Mouse (Mus musculus): Measurements from ENCODE around the gene Clpsl2. TPM values are rescaled to one million over a fixed set of nuclear protein-coding genes. Genes with fewer than 3 reads are reported as not detected.
A peak's percentile ranks its signal among the peaks of the same experiment; 100 is the strongest.

Gene Clpsl2
- polyA plus RNA-seq (2014; fragmentation: Nextera tagmentation; extraction: Ambion mirVana): not detected in 2 replicates

GRCm38 (mm10) chr17:28549111-28549510 is at the start of gene Clpsl2:
Clpsl2 (plus strand) TSS chr17:28549411.
- H3K9ac ChIP-seq (ENCODE audit: low read depth, low read length): no peak within 1 kb of the TSS
- WGBS: 70% methylated on average over 14 of the region's 14 CpGs
- H3K4me1 ChIP-seq (ENCODE audit: control insufficient read depth, insufficient read depth, low read length): 0 out of 2 replicates have a peak, but pooled peaks cover 5% of the 10 kb centered on the region
- DNase-seq (ENCODE audit: low spot score) (no peak), ATAC-seq (ENCODE audit: low read depth) (no peak)
- H3K27me3 ChIP-seq (replicated peaks; ENCODE audit: control insufficient read depth, insufficient read depth, low read length): no peaks in the 10 kb centered on the region
- H3K4me2 ChIP-seq (ENCODE audit: low read depth, low read length): no peak within 1 kb of the TSS
- no peaks in the 10 kb centered on the region for H3K36me3 ChIP-seq (ENCODE audit: control insufficient read depth, insufficient read depth, low read length)
- H3K27ac ChIP-seq (replicated peaks; ENCODE audit: low read depth, low read length): no peak within 1 kb of the TSS
- no peaks in the 10 kb centered on the region for H3K9me3 ChIP-seq (ENCODE audit: control insufficient read depth, low read length)
- H3K4me3 ChIP-seq (ENCODE audit: low read depth, low read length): no peak within 1 kb of the TSS

GRCm38 (mm10) chr17:28500465-28500864 is 48.7 kb upstream of the Clpsl2 start:
- DNase-seq (ENCODE audit: low spot score): no peak
- H3K27ac ChIP-seq (replicated peaks; ENCODE audit: low read depth, low read length): no peak overlapping the region
- H3K9me3 ChIP-seq (ENCODE audit: control insufficient read depth, low read length): 0 out of 2 replicates have a peak, but pooled peaks cover 6% of the 10 kb centered on the region
- no peak for ATAC-seq (ENCODE audit: low read depth)
- H3K9ac ChIP-seq (ENCODE audit: low read depth, low read length): no peak overlapping the region
- no peaks in the 10 kb centered on the region for H3K36me3 ChIP-seq (ENCODE audit: control insufficient read depth, insufficient read depth, low read length)
- H3K4me1 ChIP-seq (ENCODE audit: control insufficient read depth, insufficient read depth, low read length): no peaks in the 10 kb centered on the region
- no peaks in the 10 kb centered on the region for H3K27me3 ChIP-seq (replicated peaks; ENCODE audit: control insufficient read depth, insufficient read depth, low read length)
- no peak overlapping the region for H3K4me3 ChIP-seq (ENCODE audit: low read depth, low read length)
- 67% methylated on average over 3 of the region's 3 CpGs for WGBS
- no peak overlapping the region for H3K4me2 ChIP-seq (ENCODE audit: low read depth, low read length)

- no peak overlapping the region for H3K9ac ChIP-seq (ENCODE audit: low read depth, low read length)
- DNase-seq (ENCODE audit: low spot score) (no peak), ATAC-seq (ENCODE audit: low read depth) (no peak)
- no peak overlapping the region for H3K4me2 ChIP-seq (ENCODE audit: low read depth, low read length)
- 62% methylated on average over 7 of the region's 7 CpGs for WGBS
- H3K27ac ChIP-seq (replicated peaks; ENCODE audit: low read depth, low read length): no peak overlapping the region
- no peaks in the 10 kb centered on the region for H3K36me3 ChIP-seq (ENCODE audit: control insufficient read depth, insufficient read depth, low read length)
- no peaks in the 10 kb centered on the region for H3K27me3 ChIP-seq (replicated peaks; ENCODE audit: control insufficient read depth, insufficient read depth, low read length)
- H3K4me1 ChIP-seq (ENCODE audit: control insufficient read depth, insufficient read depth, low read length): no peaks in the 10 kb centered on the region
- H3K9me3 ChIP-seq (ENCODE audit: control insufficient read depth, low read length): 0 out of 2 replicates have a peak, but pooled peaks cover under 1% of the 10 kb centered on the region
- H3K4me3 ChIP-seq (ENCODE audit: low read depth, low read length): no peak overlapping the region
Observed at GRCm38 (mm10) chr17:28502196-28502821, 46.9 kb upstream of the Clpsl2 start.

- Histone ChIP-seq H3K27ac (replicated peaks; ENCODE audit: low read depth, low read length) (no peak overlapping the region), H3K27me3 (replicated peaks; ENCODE audit: control insufficient read depth, insufficient read depth, low read length) (no peaks in the 10 kb centered on the region), H3K36me3 (ENCODE audit: control insufficient read depth, insufficient read depth, low read length) (no peaks in the 10 kb centered on the region), H3K4me1 (ENCODE audit: control insufficient read depth, insufficient read depth, low read length) (no peaks in the 10 kb centered on the region), H3K4me3 (ENCODE audit: low read depth, low read length) (no peak overlapping the region), H3K9me3 (ENCODE audit: control insufficient read depth, low read length) (no peaks in the 10 kb centered on the region), H3K9ac (ENCODE audit: low read depth, low read length) (no peak overlapping the region), H3K4me2 (ENCODE audit: low read depth, low read length) (no peak overlapping the region)
- DNase-seq (ENCODE audit: low spot score): no peak
- ATAC-seq (ENCODE audit: low read depth): no peak
- 75% methylated on average over 6 of the region's 6 CpGs for WGBS
Observed at GRCm38 (mm10) chr17:28504182-28504581, 45.0 kb upstream of the Clpsl2 start.

- DNase-seq (ENCODE audit: low spot score): no peak
- 85% methylated on average over 4 of the region's 4 CpGs for WGBS
- H3K4me1 ChIP-seq (ENCODE audit: control insufficient read depth, insufficient read depth, low read length): peaks cover under 1% of the 10 kb centered on the region
- no peak overlapping the region for H3K27ac ChIP-seq (replicated peaks; ENCODE audit: low read depth, low read length)
- no peaks in the 10 kb centered on the region for H3K9me3 ChIP-seq (ENCODE audit: control insufficient read depth, low read length)
- no peak overlapping the region for H3K9ac ChIP-seq (ENCODE audit: low read depth, low read length)
- H3K4me2 ChIP-seq (ENCODE audit: low read depth, low read length): no peak overlapping the region
- H3K4me3 ChIP-seq (ENCODE audit: low read depth, low read length): no peak overlapping the region
- H3K27me3 ChIP-seq (replicated peaks; ENCODE audit: control insufficient read depth, insufficient read depth, low read length): no peaks in the 10 kb centered on the region
- no peak for ATAC-seq (ENCODE audit: low read depth)
- H3K36me3 ChIP-seq (ENCODE audit: control insufficient read depth, insufficient read depth, low read length): no peaks in the 10 kb centered on the region
Observed at GRCm38 (mm10) chr17:28505591-28505990, 43.6 kb upstream of the Clpsl2 start.

- no peak overlapping the region for H3K27ac ChIP-seq (replicated peaks; ENCODE audit: low read depth, low read length)
Observed at GRCm38 (mm10) chr17:28506895-28507294, 42.3 kb upstream of the Clpsl2 start.

DNA sequence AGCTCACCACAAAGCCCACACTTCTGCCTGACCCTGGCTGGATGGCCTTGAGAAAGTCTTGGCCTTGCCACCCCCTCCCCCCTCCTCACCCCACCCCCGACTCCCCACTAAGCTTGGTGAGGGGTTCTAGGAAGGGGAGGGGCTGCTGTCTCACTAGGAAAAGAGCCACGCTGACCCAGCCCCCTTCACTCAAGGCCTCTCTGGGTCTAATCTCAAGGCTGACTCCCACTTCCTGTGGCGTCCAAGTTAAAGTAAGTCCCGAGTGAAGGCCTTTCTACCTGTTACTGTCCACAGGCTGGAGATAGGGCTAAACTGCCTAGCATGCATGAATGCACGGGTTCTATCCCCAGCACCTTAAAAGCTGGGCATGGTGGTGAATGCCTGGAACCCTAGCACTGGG is 41.7 kb upstream of the Clpsl2 start:
- Histone ChIP-seq H3K9ac (ENCODE audit: low read depth, low read length) (no peak overlapping the region), H3K4me2 (ENCODE audit: low read depth, low read length) (no peak overlapping the region), H3K27ac (replicated peaks; ENCODE audit: low read depth, low read length) (no peak overlapping the region), H3K27me3 (replicated peaks; ENCODE audit: control insufficient read depth, insufficient read depth, low read length) (no peaks in the 10 kb centered on the region), H3K9me3 (ENCODE audit: control insufficient read depth, low read length) (no peaks in the 10 kb centered on the region), H3K36me3 (ENCODE audit: control insufficient read depth, insufficient read depth, low read length) (no peaks in the 10 kb centered on the region), H3K4me1 (ENCODE audit: control insufficient read depth, insufficient read depth, low read length) (peaks cover 12% of the 10 kb centered on the region), H3K4me3 (ENCODE audit: low read depth, low read length) (no peak overlapping the region)
- WGBS: 28% methylated on average over 4 of the region's 5 CpGs
- ATAC-seq (ENCODE audit: low read depth) (no peak), DNase-seq (ENCODE audit: low spot score) (no peak)

More at GRCm38 (mm10) chr17:28506895-28507294, 42.3 kb upstream of the Clpsl2 start:
- 23% methylated on average over 5 of the region's 5 CpGs for WGBS
- Histone ChIP-seq H3K9me3 (ENCODE audit: control insufficient read depth, low read length) (no peaks in the 10 kb centered on the region), H3K4me1 (ENCODE audit: control insufficient read depth, insufficient read depth, low read length) (peaks cover 12% of the 10 kb centered on the region), H3K36me3 (ENCODE audit: control insufficient read depth, insufficient read depth, low read length) (no peaks in the 10 kb centered on the region), H3K9ac (ENCODE audit: low read depth, low read length) (no peak overlapping the region), H3K4me3 (ENCODE audit: low read depth, low read length) (no peak overlapping the region), H3K4me2 (ENCODE audit: low read depth, low read length) (no peak overlapping the region), H3K27me3 (replicated peaks; ENCODE audit: control insufficient read depth, insufficient read depth, low read length) (no peaks in the 10 kb centered on the region)
- DNase-seq (ENCODE audit: low spot score) (no peak), ATAC-seq (ENCODE audit: low read depth) (no peak)

DNA sequence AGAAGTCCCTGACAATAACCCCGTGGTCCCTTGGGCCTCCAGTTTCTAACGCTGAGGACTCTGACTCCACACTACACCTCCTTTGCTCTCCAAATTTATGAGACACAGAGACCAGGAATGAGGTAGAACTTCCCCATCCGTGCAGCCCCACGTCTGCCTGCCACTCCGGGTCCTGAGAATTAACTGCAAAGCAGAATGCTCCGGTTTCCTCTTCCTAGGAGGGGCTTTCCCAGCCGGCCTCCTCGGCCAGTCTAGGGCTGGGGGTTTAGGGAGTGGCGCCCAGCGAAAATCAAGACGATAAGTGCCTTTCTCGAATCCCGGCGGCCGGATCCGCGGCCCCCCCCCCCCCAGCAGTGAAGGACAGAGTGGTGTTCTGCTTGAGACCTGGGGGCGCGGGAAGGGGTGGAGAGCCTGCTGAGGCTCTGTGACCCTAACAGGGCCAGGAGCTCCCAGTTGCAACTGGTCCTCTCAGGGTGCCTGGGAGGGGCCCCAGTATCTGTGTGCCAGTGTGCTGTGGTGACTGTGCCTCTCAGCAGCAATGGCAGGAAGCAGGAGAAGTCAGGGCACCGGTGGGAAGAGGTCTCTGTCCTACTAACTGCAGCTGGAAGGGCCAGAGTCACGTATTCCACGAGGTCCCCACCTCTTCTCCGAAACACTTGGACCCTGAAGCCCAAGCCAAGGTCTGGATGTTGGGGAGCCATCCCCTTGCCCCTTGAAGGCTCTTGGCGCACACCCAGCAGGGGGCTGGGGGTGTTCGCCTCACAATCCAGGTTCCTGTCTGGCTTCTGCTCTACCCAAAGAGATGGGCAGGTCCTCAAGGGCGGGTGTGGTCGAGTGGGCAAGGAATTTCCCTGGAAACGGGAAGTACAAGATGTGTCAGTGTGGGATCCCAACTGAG is 38.5 kb upstream of the Clpsl2 start:
- H3K4me3 ChIP-seq (ENCODE audit: low read depth, low read length): peak overlapping the region; percentile 18
- H3K27me3 ChIP-seq (replicated peaks; ENCODE audit: control insufficient read depth, insufficient read depth, low read length): no peaks in the 10 kb centered on the region
- no peaks in the 10 kb centered on the region for H3K9me3 ChIP-seq (ENCODE audit: control insufficient read depth, low read length)
- peak overlapping the region; percentile 30 for H3K27ac ChIP-seq (replicated peaks; ENCODE audit: low read depth, low read length)
- H3K4me2 ChIP-seq (ENCODE audit: low read depth, low read length): peak overlapping the region; percentile 51
- 0 out of 2 replicates have a peak, but pooled peaks have one; percentile 20 for ATAC-seq (ENCODE audit: low read depth)
- DNase-seq (ENCODE audit: low spot score): peak; percentile 45
- H3K36me3 ChIP-seq (ENCODE audit: control insufficient read depth, insufficient read depth, low read length): no peaks in the 10 kb centered on the region
- peak overlapping the region; percentile 54 for H3K9ac ChIP-seq (ENCODE audit: low read depth, low read length)
- 2% methylated on average over 24 of the region's 28 CpGs for whole genome bisulfite sequencing
- H3K4me1 ChIP-seq (ENCODE audit: control insufficient read depth, insufficient read depth, low read length): peaks cover 12% of the 10 kb centered on the region
